Mouse (Mus musculus): Measurements from ENCODE around the gene Nip7. TPM values are rescaled to one million over a fixed set of nuclear protein-coding genes. Genes with fewer than 3 reads are reported as not detected.
"Not testable (repeated sequence)": the region's sequence is repeated elsewhere in the genome, so short reads cannot be mapped to it uniquely, and the experiment has no call there.

Gene Nip7
- total RNA-seq, 1 experiment from 2014 or later = 32.5 TPM

GRCm38 (mm10) chr8:107052046-107052445, 4.6 kb upstream of the Nip7 start:
- ATAC-seq (replicated peaks in 1 of 2; ENCODE audit: insufficient read depth in 1 of 2, low FRiP score in 2 of 2, low TSS enrichment in 1 of 2, low read depth in 1 of 2, poor library complexity in 2 of 2, severe bottlenecking in 2 of 2) = no peak

GRCm38 (mm10) chr8:107056973-107057369, 294 bp downstream of the Nip7 start:
- peak; percentile 52 to 68 for ATAC-seq (replicated peaks in 1 of 2; ENCODE audit: insufficient read depth in 1 of 2, low FRiP score in 2 of 2, low TSS enrichment in 1 of 2, low read depth in 1 of 2, poor library complexity in 2 of 2, severe bottlenecking in 2 of 2)

- no peak for ATAC-seq (replicated peaks in 1 of 2; ENCODE audit: insufficient read depth in 1 of 2, low FRiP score in 2 of 2, low TSS enrichment in 1 of 2, low read depth in 1 of 2, poor library complexity in 2 of 2, severe bottlenecking in 2 of 2)
These were observed 5.9 kb downstream of the Nip7 start for GRCm38 (mm10) chr8:107062613-107063012.

- ATAC-seq (replicated peaks in 1 of 2; ENCODE audit: insufficient read depth in 1 of 2, low FRiP score in 2 of 2, low TSS enrichment in 1 of 2, low read depth in 1 of 2, poor library complexity in 2 of 2, severe bottlenecking in 2 of 2) = peak in 1 of 2 experiments; percentile 53; a peak in 3 of 4 replicates
These were observed 9.1 kb downstream of the Nip7 start, which contains the start of gene Tmed6 for GRCm38 (mm10) chr8:107065511-107066496. Gene Tmed6 (minus strand): TSS chr8:107065644.

- no peak for ATAC-seq (replicated peaks in 1 of 2; ENCODE audit: insufficient read depth in 1 of 2, low FRiP score in 2 of 2, low TSS enrichment in 1 of 2, low read depth in 1 of 2, poor library complexity in 2 of 2, severe bottlenecking in 2 of 2)
These were observed 17.0 kb downstream of the Nip7 start for GRCm38 (mm10) chr8:107073706-107074105.

- ATAC-seq (replicated peaks in 1 of 2; ENCODE audit: insufficient read depth in 1 of 2, low FRiP score in 2 of 2, low TSS enrichment in 1 of 2, low read depth in 1 of 2, poor library complexity in 2 of 2, severe bottlenecking in 2 of 2) = no peak
These were observed 17.5 kb downstream of the Nip7 start for GRCm38 (mm10) chr8:107074128-107074527.

- no peak for ATAC-seq (replicated peaks in 1 of 2; ENCODE audit: insufficient read depth in 1 of 2, low FRiP score in 2 of 2, low TSS enrichment in 1 of 2, low read depth in 1 of 2, poor library complexity in 2 of 2, severe bottlenecking in 2 of 2)
These were observed 19.7 kb downstream of the Nip7 start for GRCm38 (mm10) chr8:107076239-107076888.

- ATAC-seq (replicated peaks in 1 of 2; ENCODE audit: insufficient read depth in 1 of 2, low FRiP score in 2 of 2, low TSS enrichment in 1 of 2, low read depth in 1 of 2, poor library complexity in 2 of 2, severe bottlenecking in 2 of 2) = no peak
These were observed 28.7 kb downstream of the Nip7 start for GRCm38 (mm10) chr8:107085358-107085757.

- ATAC-seq (replicated peaks in 1 of 2; ENCODE audit: insufficient read depth in 1 of 2, low FRiP score in 2 of 2, low TSS enrichment in 1 of 2, low read depth in 1 of 2, poor library complexity in 2 of 2, severe bottlenecking in 2 of 2) = no peak
These were observed 29.3 kb downstream of the Nip7 start for GRCm38 (mm10) chr8:107086018-107086417.

- ATAC-seq (replicated peaks in 1 of 2; ENCODE audit: insufficient read depth in 1 of 2, low FRiP score in 2 of 2, low TSS enrichment in 1 of 2, low read depth in 1 of 2, poor library complexity in 2 of 2, severe bottlenecking in 2 of 2) = no peak
These were observed 31.9 kb downstream of the Nip7 start for GRCm38 (mm10) chr8:107088526-107089063.

GRCm38 (mm10) chr8:107090531-107090930, 33.9 kb downstream of the Nip7 start:
- ATAC-seq (replicated peaks in 1 of 2; ENCODE audit: insufficient read depth in 1 of 2, low FRiP score in 2 of 2, low TSS enrichment in 1 of 2, low read depth in 1 of 2, poor library complexity in 2 of 2, severe bottlenecking in 2 of 2) = no peak

GRCm38 (mm10) chr8:107095717-107096365, 39.2 kb downstream of the Nip7 start:
- peak; percentile 3 to 15; a peak in 2 of 4 replicates for ATAC-seq (replicated peaks in 1 of 2; ENCODE audit: insufficient read depth in 1 of 2, low FRiP score in 2 of 2, low TSS enrichment in 1 of 2, low read depth in 1 of 2, poor library complexity in 2 of 2, severe bottlenecking in 2 of 2)

GRCm38 (mm10) chr8:107096366-107097036, 39.8 kb downstream of the Nip7 start, which contains the start of gene Terf2:
Gene Terf2 (minus strand): TSS chr8:107096547.
- ATAC-seq (replicated peaks in 1 of 2; ENCODE audit: insufficient read depth in 1 of 2, low FRiP score in 2 of 2, low TSS enrichment in 1 of 2, low read depth in 1 of 2, poor library complexity in 2 of 2, severe bottlenecking in 2 of 2) = peak; percentile 94 to 96

GRCm38 (mm10) chr8:107100635-107101034, 44.0 kb downstream of the Nip7 start:
- ATAC-seq (replicated peaks in 1 of 2; ENCODE audit: insufficient read depth in 1 of 2, low FRiP score in 2 of 2, low TSS enrichment in 1 of 2, low read depth in 1 of 2, poor library complexity in 2 of 2, severe bottlenecking in 2 of 2) = no peak

- peak in 1 of 2 experiments; percentile 65; a peak in 2 of 4 replicates for ATAC-seq (replicated peaks in 1 of 2; ENCODE audit: insufficient read depth in 1 of 2, low FRiP score in 2 of 2, low TSS enrichment in 1 of 2, low read depth in 1 of 2, poor library complexity in 2 of 2, severe bottlenecking in 2 of 2)
These were observed 47.9 kb downstream of the Nip7 start for GRCm38 (mm10) chr8:107104547-107104946.

- ATAC-seq (replicated peaks in 1 of 2; ENCODE audit: insufficient read depth in 1 of 2, low FRiP score in 2 of 2, low TSS enrichment in 1 of 2, low read depth in 1 of 2, poor library complexity in 2 of 2, severe bottlenecking in 2 of 2) = not testable (repeated sequence)
These were observed 51.4 kb downstream of the Nip7 start for GRCm38 (mm10) chr8:107108089-107108488.
